Mouse (Mus musculus): ENCODE results near the gene Cyp2c70. TPM values are rescaled to one million over a fixed set of nuclear protein-coding genes. Genes with fewer than 3 reads are reported as not detected.

Gene Cyp2c70
- polyA plus RNA-seq, 1 experiment = not detected

Other genes with a start within 250 kb of the Cyp2c70 start
- 0.04 TPM in 1 of 2 replicates, not detected in the other for gene Cyp2c37, start 194.9 kb downstream of the Cyp2c70 start, polyA plus RNA-seq (2012; rRNA removed)
- gene Cyp2c54, start 113.5 kb downstream of the Cyp2c70 start, polyA plus RNA-seq (2012; rRNA removed) = not detected in 2 replicates
- gene Cyp2c50, start 97.6 kb downstream of the Cyp2c70 start, polyA plus RNA-seq (2012; rRNA removed) = 0.15 TPM in 1 of 2 replicates, not detected in the other
- gene Pdlim1, start 84.5 kb upstream of the Cyp2c70 start, polyA plus RNA-seq (2012; rRNA removed) = 15.4 and 25.7 TPM in 2 replicates